Mouse (Mus musculus) cerebellum, adult 2 months (tissue): Measurements from ENCODE around the gene Cir1.

Source experiments
- CTCF ChIP-seq: fragments of 200-500 bp; IDR thresholded peaks from 2 replicates; pipeline ENCODE4 v1.5.1; 2011; ENCODE audit warnings: low read depth, mild to moderate bottlenecking, control low read depth, low read length, moderate library complexity, borderline replicate concordance; ENCODE audit not compliant: insufficient read depth
- POLR2A ChIP-seq: fragments of 200-500 bp; IDR thresholded peaks from 2 replicates; pipeline ENCODE4 v1.6.1; 2011; ENCODE audit warnings: low read length, control low read depth, borderline replicate concordance; ENCODE audit not compliant: insufficient read depth

- TF ChIP-seq POLR2A (no peak), CTCF (no peak)
Observed at GRCm38 (mm10) chr2:73280356-73281047, 32.0 kb downstream of the Cir1 start.
